Mouse (Mus musculus) E14TG2a.4 (cell line): ENCODE results near the gene Smox.

Source experiments
- CTCF ChIP-seq: conservative IDR thresholded peaks from 2 replicates; pipeline ENCODE4 v1.5.1; 2014; ENCODE audit warnings: low read length
- POU5F1 ChIP-seq: IDR thresholded peaks from 2 replicates; pipeline ENCODE4 v1.6.1; 2014; ENCODE audit warnings: low read length, borderline replicate concordance

DNA sequence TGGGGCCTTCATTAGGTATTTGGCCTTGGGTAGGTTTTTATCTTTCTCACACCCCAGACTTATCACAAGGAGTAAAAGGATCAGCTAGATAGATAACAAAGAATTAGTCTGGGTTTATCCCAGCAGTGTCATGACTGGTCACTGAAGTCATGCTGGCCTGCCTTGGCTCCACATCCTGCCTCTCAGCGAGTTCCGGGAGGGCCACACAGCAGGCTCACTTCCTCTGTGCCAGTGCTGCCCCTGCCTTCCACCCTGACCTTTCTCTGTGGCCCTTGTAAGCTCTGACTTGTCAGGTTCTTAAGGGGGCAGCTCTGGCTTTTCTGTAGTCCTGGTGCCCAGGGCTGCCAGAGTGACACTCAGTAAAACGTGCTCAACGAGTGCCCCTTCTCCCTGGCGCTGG lies 11.3 kb downstream of the Smox start:
- TF ChIP-seq CTCF (no peak), POU5F1 (no peak)
